Mouse (Mus musculus): Measurements from ENCODE around the gene Lipc. TPM values are rescaled to one million over a fixed set of nuclear protein-coding genes. Genes with fewer than 3 reads are reported as not detected.
A peak's percentile ranks its signal among the peaks of the same experiment; 100 is the strongest.

Gene Lipc
- polyA plus RNA-seq, 1 experiment from 2014 or later = 1.00 TPM

GRCm38 (mm10) chr9:70928472-70928871 is 23.6 kb downstream of the Lipc start:
- no peak for ATAC-seq (ENCODE audit: insufficient number of reproducible peaks, low FRiP score)
- Histone ChIP-seq H3K9ac (no peak overlapping the region), H3K4me3 (no peak overlapping the region), H3K4me2 (no peak overlapping the region), H3K36me3 (no peaks in the 10 kb centered on the region), H3K9me3 (replicated peaks) (no peaks in the 10 kb centered on the region), H3K27ac (ENCODE audit: poor library complexity, severe bottlenecking) (no peak overlapping the region), H3K4me1 (replicated peaks) (peaks cover 18% of the 10 kb centered on the region), H3K27me3 (replicated peaks) (no peaks in the 10 kb centered on the region)
- WGBS = 82% methylated on average over 1 of the region's 1 CpGs

GRCm38 (mm10) chr9:70927701-70928100 is 24.3 kb downstream of the Lipc start:
- Histone ChIP-seq H3K4me1 (replicated peaks) (peaks cover 22% of the 10 kb centered on the region), H3K9me3 (replicated peaks) (no peaks in the 10 kb centered on the region), H3K27me3 (replicated peaks) (no peaks in the 10 kb centered on the region), H3K4me3 (no peak overlapping the region), H3K4me2 (no peak overlapping the region), H3K36me3 (no peaks in the 10 kb centered on the region), H3K9ac (no peak overlapping the region), H3K27ac (ENCODE audit: poor library complexity, severe bottlenecking) (peak overlapping the region; percentile 67; the same call in 1 of the 2 replicates)
- ATAC-seq (ENCODE audit: insufficient number of reproducible peaks, low FRiP score) = no peak

- H3K27ac ChIP-seq (ENCODE audit: poor library complexity, severe bottlenecking) = peak overlapping the region; percentile 67
- H3K4me1 ChIP-seq (replicated peaks) = peaks cover 28% of the 10 kb centered on the region
- no peaks in the 10 kb centered on the region for H3K27me3 ChIP-seq (replicated peaks)
- no peaks in the 10 kb centered on the region for H3K9me3 ChIP-seq (replicated peaks)
- H3K4me2 ChIP-seq = no peak overlapping the region
- peak; percentile 86 for ATAC-seq (ENCODE audit: insufficient number of reproducible peaks, low FRiP score)
- no peak overlapping the region for H3K4me3 ChIP-seq
- H3K36me3 ChIP-seq = no peaks in the 10 kb centered on the region
- H3K9ac ChIP-seq = no peak overlapping the region
- 36% methylated on average over 6 of the region's 6 CpGs for WGBS
These were observed 25.0 kb downstream of the Lipc start for GRCm38 (mm10) chr9:70926820-70927588.

GRCm38 (mm10) chr9:70925225-70925624 is 26.8 kb downstream of the Lipc start:
- H3K9me3 ChIP-seq (replicated peaks) = no peaks in the 10 kb centered on the region
- no peaks in the 10 kb centered on the region for H3K27me3 ChIP-seq (replicated peaks)
- H3K4me2 ChIP-seq = no peak overlapping the region
- no peaks in the 10 kb centered on the region for H3K36me3 ChIP-seq
- H3K4me3 ChIP-seq = no peak overlapping the region
- no peak overlapping the region for H3K9ac ChIP-seq
- peaks cover 35% of the 10 kb centered on the region for H3K4me1 ChIP-seq (replicated peaks)
- WGBS = 87% methylated on average over 6 of the region's 6 CpGs
- H3K27ac ChIP-seq (ENCODE audit: poor library complexity, severe bottlenecking) = no peak overlapping the region
- no peak for ATAC-seq (ENCODE audit: insufficient number of reproducible peaks, low FRiP score)

- no peaks in the 10 kb centered on the region for H3K9me3 ChIP-seq (replicated peaks)
- 94% methylated on average over 3 of the region's 3 CpGs for WGBS
- H3K4me2 ChIP-seq = no peak overlapping the region
- peaks cover 35% of the 10 kb centered on the region for H3K4me1 ChIP-seq (replicated peaks)
- H3K4me3 ChIP-seq = no peak overlapping the region
- H3K36me3 ChIP-seq = no peaks in the 10 kb centered on the region
- no peak overlapping the region for H3K27ac ChIP-seq (ENCODE audit: poor library complexity, severe bottlenecking)
- H3K27me3 ChIP-seq (replicated peaks) = no peaks in the 10 kb centered on the region
- H3K9ac ChIP-seq = no peak overlapping the region
- no peak for ATAC-seq (ENCODE audit: insufficient number of reproducible peaks, low FRiP score)
These were observed 27.3 kb downstream of the Lipc start for GRCm38 (mm10) chr9:70924763-70925162.

GRCm38 (mm10) chr9:70921781-70922565 is 30.1 kb downstream of the Lipc start:
- peak; percentile 84 for ATAC-seq (ENCODE audit: insufficient number of reproducible peaks, low FRiP score)
- no peaks in the 10 kb centered on the region for H3K36me3 ChIP-seq
- 34% methylated on average over 7 of the region's 7 CpGs for WGBS
- peaks cover 28% of the 10 kb centered on the region for H3K4me1 ChIP-seq (replicated peaks)
- no peak overlapping the region for H3K4me3 ChIP-seq
- no peak overlapping the region for H3K4me2 ChIP-seq
- no peak overlapping the region for H3K9ac ChIP-seq
- H3K9me3 ChIP-seq (replicated peaks) = no peaks in the 10 kb centered on the region
- no peaks in the 10 kb centered on the region; the same call in 1 of the 2 replicates for H3K27me3 ChIP-seq (replicated peaks)
- H3K27ac ChIP-seq (ENCODE audit: poor library complexity, severe bottlenecking) = peak overlapping the region; percentile 71

GRCm38 (mm10) chr9:70921132-70921531 is 30.9 kb downstream of the Lipc start:
- Histone ChIP-seq H3K9me3 (replicated peaks) (no peaks in the 10 kb centered on the region), H3K27me3 (replicated peaks) (no peaks in the 10 kb centered on the region; the same call in 1 of the 2 replicates), H3K4me3 (no peak overlapping the region), H3K9ac (no peak overlapping the region), H3K4me1 (replicated peaks) (peaks cover 25% of the 10 kb centered on the region), H3K27ac (ENCODE audit: poor library complexity, severe bottlenecking) (no peak overlapping the region), H3K4me2 (no peak overlapping the region), H3K36me3 (no peaks in the 10 kb centered on the region)
- WGBS = 68% methylated on average over 3 of the region's 3 CpGs
- ATAC-seq (ENCODE audit: insufficient number of reproducible peaks, low FRiP score) = no peak

- Histone ChIP-seq H3K27me3 (replicated peaks) (no peaks in the 10 kb centered on the region; the same call in 1 of the 2 replicates), H3K9ac (no peak overlapping the region), H3K4me1 (replicated peaks) (peaks cover 40% of the 10 kb centered on the region), H3K4me3 (no peak overlapping the region), H3K9me3 (replicated peaks) (no peaks in the 10 kb centered on the region), H3K4me2 (no peak overlapping the region), H3K27ac (ENCODE audit: poor library complexity, severe bottlenecking) (no peak overlapping the region), H3K36me3 (no peaks in the 10 kb centered on the region)
- 87% methylated on average over 3 of the region's 3 CpGs for WGBS
- no peak for ATAC-seq (ENCODE audit: insufficient number of reproducible peaks, low FRiP score)
These were observed 32.8 kb downstream of the Lipc start for GRCm38 (mm10) chr9:70919271-70919670.

- Histone ChIP-seq H3K4me3 (no peak overlapping the region), H3K9ac (no peak overlapping the region), H3K4me1 (replicated peaks) (peaks cover 25% of the 10 kb centered on the region), H3K4me2 (no peak overlapping the region), H3K27ac (ENCODE audit: poor library complexity, severe bottlenecking) (no peak overlapping the region), H3K36me3 (no peaks in the 10 kb centered on the region), H3K9me3 (replicated peaks) (no peaks in the 10 kb centered on the region), H3K27me3 (replicated peaks) (peaks cover 6% of the 10 kb centered on the region)
- ATAC-seq (ENCODE audit: insufficient number of reproducible peaks, low FRiP score) = no peak
- 49% methylated on average over 7 of the region's 7 CpGs for WGBS
These were observed 35.5 kb downstream of the Lipc start for GRCm38 (mm10) chr9:70916516-70916915.

- H3K9ac ChIP-seq = no peak overlapping the region
- WGBS = 47% methylated on average over 2 of the region's 2 CpGs
- no peaks in the 10 kb centered on the region for H3K9me3 ChIP-seq (replicated peaks)
- H3K36me3 ChIP-seq = no peaks in the 10 kb centered on the region
- ATAC-seq (ENCODE audit: insufficient number of reproducible peaks, low FRiP score) = no peak
- H3K27ac ChIP-seq (ENCODE audit: poor library complexity, severe bottlenecking) = no peak overlapping the region
- H3K4me2 ChIP-seq = no peak overlapping the region
- peaks cover 23% of the 10 kb centered on the region for H3K4me1 ChIP-seq (replicated peaks)
- H3K4me3 ChIP-seq = no peak overlapping the region
- H3K27me3 ChIP-seq (replicated peaks) = peaks cover 6% of the 10 kb centered on the region
These were observed 36.7 kb downstream of the Lipc start for GRCm38 (mm10) chr9:70915356-70915685.

GRCm38 (mm10) chr9:70914659-70915355 is 37.2 kb downstream of the Lipc start:
- Histone ChIP-seq H3K9me3 (replicated peaks) (no peaks in the 10 kb centered on the region), H3K4me3 (no peak overlapping the region), H3K4me2 (no peak overlapping the region), H3K36me3 (no peaks in the 10 kb centered on the region), H3K27ac (ENCODE audit: poor library complexity, severe bottlenecking) (no peak overlapping the region), H3K4me1 (replicated peaks) (peaks cover 23% of the 10 kb centered on the region), H3K9ac (no peak overlapping the region), H3K27me3 (replicated peaks) (peaks cover 6% of the 10 kb centered on the region)
- WGBS = 43% methylated on average over 10 of the region's 10 CpGs
- ATAC-seq (ENCODE audit: insufficient number of reproducible peaks, low FRiP score) = peak; percentile 59

All from heart, embryonic 12.5 days (tissue).